Mouse (Mus musculus) lung, adult 18-20 months (tissue): ENCODE measurements at regions not wholly inside any gene's neighbourhood (a gene's known extent, or its start where the extent isn't known, plus 50 kb on each side); places are given as distances from the start of the nearest gene placed in this dataset.

Experiments
- DNase-seq, 2 experiments: peaks; one replicate each; pipeline ENCODE4 v3.0.0; 2022; ENCODE audit warnings: mixed read lengths in 2 of 2

DNA sequence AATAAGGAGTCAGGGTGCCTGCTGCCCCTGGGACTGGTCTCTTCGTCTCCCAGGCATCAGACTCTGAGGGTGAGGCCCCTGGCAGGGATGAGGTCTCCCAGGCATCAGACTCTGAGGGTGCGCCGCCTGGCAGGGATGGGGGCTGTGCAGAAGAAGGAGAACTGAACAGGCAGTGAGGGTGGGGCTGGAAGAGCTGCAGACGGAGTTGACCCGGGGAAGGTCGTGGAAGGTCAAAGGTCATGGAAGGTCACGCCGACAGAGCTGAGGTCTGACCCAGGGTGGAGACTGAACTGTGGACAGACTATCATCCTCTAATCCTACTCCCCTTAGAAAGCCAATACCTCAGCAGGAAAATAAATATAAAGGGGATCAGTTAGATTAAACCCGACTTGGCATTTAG, 50.6 kb upstream of the Grik3 start:
- no peak for DNase-seq

DNA sequence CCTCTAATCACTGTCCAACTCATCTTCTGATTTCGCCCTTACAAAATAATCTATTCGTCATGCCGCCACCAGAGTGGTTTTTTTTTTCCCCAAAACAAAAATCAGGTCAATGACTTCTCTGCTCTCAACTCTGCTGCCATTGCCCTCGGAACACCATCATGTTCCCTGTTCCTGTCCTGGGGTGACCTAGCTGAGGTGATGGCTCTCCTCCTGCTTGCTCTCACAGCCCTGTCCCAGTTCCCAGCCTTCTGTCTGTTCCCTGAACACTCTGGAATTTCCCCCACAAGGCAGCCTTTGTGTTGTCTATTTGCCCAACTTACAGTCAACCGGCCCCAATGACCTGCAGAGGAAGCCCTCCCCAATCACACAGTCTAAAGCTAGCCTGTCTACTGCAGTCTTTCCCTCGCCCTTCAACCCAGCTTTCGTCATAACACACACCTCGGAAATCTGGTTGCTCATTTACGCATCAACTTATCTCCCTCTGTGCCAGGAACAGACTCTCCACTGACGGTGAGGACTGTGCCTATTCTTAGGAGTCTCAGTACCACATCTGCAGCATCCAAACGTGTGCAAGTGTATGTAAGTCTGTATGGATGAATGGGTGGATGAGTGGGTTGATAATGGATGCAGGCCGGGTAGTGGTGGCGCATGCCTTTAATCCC, 53.2 kb upstream of the Grik3 start:
- DNase-seq: no peak

DNA sequence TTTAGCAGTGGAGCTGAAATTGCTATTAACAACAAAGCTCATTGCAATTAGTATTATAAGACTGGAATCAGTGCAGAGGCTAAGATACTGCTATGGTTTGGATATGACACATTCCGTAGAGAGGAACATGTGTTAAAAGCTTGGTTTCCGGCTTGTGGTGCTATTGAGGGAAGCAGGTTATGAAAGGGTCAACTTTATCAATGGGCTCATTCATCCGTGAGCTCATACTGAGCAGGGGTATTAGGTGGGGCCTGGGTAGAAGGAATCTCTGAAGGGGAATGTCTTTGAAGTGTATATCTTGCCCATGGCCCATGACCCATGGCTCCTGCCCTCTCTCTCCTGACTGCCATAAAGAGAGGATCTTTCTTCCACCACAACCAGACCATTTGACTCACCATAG, 57.0 kb upstream of the Grik3 start:
- DNase-seq: no peak

DNA sequence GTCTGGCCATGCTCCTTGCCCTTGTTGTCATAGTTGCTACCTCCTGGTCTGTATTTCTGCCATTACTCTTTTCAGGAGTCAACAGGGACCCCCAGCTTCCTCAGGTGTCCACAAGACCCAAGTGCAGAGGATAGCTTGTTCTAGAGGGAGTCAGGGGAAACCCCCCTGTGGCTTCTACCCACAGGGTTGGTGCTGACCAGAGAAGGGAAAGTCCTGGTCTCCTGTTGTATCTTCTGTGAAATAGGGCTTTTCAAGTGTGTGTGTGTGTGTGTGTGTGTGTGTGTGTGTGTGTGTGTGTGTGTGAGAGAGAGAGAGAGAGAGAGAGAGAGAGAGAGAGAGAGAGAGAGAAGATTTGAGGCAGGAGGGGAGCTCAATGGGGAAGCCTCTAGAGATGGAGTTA, 58.9 kb upstream of the Grik3 start:
- no peak for DNase-seq

DNA sequence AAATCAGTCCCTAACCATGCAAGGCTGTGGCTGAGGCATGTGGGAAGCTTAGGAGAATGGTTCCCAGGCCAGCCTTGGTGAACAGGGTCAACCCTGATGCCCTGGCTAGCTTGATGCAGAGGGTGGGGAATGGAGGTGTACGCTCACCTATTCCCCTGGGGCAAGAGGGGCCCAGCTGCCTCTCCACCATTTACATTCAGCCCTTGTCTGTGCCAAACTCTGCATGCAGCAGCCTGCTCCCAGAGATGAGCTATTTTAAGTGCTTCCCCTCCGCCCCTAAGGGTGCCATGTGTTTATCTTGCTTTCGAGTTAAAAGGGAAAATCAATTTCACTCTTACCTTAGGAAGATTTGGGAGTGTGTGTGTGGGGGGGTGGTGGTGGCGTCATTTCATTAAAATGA, 59.7 kb upstream of the Grik3 start:
- no peak for DNase-seq

DNA sequence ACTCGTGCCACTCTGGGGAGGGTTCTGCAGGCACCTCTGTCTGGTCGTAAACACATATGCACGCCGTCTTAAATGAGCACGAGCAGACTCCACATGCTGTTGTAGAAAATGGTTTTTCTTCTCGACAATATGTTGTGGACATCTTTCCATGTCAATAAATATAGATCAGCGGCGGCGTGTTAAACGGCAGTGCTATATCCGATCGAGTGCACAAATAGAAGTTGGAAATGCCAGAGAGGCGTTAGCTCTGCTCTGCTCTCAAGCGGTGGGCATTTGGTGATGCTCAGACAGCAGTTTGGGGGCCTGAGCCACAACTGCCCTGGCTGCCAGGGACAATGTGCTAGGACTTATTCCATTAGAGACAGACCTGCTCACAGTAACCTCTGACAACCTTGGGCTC, 61.8 kb upstream of the Grik3 start:
- DNase-seq: no peak

DNA sequence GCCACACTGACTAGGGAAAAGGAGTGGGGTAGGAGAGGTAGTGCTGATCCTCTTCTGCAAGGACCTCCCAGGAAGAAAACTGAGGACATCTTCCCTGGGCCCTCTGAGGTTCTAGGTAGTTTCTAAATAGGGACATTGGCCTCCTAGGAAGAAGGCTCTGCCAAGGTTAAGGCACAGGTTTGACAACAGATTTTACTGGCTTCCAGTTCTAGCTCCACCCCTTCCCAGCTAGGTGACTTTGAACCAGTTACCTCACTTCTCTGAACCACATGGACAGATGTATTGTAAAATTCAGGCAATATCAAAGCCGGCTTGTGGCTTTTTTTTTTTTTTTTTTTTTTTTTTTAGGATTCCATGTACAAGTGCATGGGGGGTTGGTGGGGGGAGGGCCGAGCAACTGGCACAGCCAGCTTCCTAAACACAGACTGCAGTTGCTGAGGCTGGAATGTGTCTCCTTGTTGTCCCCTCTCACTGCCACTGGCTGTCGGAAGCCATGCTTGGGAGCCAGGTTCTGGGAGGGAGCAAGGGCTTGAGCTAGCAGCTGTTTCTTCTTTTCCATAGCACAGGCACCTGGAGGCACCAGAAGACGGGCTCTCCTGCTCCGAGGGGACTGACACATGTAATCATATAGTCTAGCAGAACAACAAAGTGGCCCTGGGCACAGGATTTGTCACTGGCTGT, 69.8 kb upstream of the Grik3 start:
- DNase-seq: no peak

DNA sequence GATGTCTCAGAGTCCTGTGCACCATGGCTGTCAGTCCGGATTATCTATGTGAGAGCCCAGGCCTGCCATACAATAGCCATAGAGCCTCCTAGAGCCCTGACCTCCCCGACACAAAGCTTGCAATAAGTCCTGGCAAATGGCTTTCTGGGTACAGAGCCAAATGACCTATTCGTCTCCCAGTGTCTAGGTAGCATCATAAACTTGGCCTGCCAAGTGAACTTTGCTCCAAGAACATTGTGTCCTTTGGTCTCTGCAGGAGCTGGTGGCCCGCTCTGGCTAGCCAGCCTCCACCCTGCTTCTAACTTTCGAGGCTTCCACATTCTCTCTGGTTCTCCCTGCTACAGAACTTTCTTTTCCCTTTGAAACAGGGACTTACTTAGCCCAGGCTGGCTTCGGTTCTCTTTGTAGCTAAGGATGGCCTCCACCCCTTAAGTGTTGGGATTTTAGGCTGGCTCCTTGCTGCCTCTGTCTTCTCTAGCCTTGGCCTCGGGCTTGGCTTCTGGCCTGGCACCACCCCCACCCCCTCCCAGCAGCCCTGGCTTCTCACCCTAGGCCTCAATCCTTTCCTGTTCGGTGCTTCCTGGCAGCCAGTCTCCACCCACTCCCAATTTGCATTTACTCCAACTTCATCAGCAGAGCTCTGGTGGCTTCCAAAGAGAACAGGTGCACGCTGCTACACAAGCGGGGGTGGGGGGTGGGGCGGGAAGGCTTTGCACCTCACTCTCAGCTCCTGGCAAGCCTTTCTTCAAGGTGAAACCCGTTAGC, 70.8 kb upstream of the Grik3 start:
- no peak for DNase-seq

DNA sequence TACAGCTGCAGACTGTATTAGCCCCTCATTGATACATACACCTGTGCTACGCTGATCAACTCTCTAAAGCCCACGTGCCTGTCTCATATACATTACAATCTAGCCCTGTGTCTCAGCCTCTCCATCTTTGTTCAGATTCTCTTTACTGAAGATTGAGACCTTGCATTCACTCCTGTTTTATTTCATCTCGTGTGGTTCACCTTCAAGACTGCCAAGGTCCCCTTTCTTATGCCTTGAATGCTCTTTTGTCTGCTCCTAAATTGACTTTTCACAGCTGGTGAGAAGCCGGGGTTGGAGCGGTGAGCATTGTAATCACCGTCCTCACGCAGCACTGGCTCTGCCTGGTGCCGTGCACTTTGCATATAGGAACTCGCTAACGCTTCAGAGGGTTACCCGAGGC, 75.2 kb upstream of the Grik3 start:
- DNase-seq: no peak

DNA sequence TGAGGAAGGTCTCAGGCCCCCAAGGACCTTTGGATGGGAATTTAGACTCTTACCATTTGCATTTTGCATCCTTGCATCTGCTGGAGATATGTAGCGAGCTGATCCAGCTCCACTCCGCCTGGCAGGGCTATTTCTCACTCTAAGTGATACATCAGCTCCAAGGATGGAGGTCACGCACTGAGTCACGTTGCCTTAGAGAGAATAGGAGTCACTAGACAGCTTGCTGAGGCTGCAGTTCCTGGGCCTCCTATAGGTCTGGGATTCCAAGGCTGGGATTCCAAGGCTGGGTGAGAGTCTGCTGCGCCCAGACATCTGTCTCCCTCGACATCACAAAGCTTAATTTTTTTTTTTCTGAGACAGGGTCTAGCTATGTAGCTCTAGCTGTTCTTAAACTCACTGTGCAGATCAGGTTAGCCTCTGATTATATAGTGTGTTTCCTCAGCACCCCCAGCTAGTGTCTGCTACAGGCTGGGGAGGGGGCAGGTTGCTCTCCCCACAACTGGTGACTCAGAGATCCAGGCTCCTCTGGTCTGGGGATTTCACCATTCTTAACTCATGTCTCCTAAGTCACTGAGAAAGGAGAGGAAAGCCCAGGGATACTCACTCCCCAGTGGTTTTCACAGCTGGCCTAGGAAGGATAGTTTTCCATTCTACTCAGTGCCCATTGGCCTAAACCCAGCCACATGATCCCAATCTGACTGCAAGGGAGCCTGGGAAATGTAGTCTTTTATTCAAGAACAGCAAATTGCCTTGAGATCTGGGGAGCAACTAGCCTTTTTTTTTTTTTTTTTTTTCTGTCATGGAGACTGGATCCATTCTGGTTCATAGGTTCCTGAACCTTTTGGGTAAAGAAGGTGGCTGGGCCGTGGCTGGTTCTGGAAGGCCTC, 76.4 kb upstream of the Grik3 start:
- DNase-seq: no peak

DNA sequence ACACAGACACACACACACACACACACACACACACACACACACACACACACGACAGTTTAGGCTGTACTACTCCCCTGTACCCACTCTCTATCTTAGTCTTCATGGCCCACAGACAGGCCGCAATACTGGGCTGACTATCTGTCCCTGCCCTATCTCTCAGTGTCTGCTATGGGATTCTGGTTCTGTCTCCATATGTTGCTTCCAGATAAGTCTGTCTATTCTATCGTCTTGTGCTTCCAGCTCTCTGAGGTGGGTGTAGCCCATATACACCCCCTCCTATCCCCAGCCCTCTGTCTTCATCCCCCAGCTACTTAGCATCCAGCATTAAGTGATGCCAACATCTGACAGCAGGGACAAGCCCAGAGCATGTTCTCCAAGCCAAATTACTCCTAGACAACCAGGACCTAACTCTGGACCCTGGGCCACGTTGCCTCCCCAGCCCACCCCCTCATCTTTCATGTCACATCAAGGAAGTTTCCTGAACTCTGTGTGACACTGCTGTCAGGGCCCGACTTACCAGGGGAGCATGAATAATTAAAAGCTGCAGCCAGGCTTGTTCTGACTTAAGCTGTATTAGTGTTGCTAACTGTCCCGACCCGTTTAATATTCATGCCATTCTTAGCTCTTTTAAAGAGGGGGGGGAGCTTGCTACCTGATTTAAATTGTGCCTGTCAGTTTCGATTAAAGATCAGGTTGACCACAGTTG, 79.6 kb upstream of the Grik3 start:
- no peak for DNase-seq

DNA sequence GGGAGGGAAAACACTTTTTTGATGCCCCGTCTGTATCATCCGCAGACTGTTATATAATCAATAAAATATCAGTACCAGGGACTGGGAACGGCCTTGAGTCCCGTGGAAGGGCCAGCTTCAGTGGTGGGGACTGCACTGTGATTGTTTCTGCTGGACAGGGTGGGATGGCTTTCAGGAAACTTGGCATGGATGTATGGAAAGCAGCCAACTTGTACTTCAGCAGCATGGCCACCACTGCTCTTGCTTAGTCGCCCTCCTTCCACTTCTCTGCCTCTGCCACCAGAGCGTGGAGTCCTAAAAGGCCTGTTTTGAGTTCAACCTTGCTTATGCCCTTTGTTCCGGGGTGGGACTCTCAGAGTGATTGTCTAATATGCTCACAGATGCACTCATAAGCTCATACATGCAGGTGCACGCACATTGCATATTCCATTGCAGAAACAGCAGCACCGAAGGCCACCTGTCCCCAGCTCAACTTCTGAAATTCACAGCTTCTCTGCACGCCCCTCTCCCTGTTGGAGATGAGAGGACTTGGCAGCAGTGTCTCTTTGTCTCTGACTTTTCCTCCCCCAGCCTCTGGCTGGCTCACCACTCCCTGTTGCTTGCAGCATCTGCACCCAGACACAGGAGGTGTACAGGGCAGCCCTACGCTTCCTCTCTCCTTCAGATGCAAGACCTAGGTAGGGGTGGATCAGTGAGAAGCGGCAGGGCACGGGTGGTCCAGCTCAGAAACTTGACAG, 91.0 kb upstream of the Grik3 start:
- no peak for DNase-seq

DNA sequence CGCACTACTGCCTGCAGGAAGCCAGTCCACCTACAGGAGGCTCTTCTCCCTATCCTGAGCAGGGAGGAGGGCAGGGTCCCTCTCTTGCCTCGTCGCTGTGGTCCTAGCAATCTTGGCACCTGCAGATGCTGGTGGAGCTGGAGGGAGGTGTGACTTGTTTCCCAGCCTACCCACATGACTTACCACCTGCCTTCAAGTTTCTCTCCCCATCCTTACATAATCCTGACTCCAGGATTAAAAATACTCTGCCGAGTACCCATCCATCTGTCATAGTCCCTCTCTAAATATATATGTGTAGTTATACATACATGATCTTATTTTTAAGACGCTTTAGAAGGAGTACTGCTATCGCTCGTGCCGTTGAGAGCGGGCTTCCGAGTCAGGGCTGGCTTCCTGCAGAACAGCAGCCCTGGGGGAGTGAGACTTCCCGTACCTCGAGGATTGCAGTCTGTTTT, 93.5 kb upstream of the Grik3 start:
- DNase-seq: no peak

DNA sequence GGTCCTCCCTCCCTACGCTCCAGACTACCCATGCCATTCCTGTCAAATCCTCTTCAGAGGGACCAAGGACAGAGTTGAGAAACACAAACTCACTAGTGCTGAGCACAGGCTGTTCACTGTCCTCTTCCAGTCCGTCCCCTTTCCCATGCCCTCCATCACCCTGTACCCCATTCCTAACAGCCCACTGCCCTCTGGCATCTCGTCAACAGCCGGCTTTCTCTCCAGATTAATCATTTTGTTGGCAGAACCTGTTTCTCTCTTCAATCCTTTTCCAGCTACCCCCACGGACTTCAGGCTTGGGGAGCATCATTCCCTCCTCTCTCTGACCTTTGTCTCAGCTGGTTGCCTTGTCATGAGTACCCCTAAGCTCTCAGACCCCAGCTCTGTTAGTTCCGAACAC, 99.2 kb upstream of the Grik3 start:
- DNase-seq: no peak

DNA sequence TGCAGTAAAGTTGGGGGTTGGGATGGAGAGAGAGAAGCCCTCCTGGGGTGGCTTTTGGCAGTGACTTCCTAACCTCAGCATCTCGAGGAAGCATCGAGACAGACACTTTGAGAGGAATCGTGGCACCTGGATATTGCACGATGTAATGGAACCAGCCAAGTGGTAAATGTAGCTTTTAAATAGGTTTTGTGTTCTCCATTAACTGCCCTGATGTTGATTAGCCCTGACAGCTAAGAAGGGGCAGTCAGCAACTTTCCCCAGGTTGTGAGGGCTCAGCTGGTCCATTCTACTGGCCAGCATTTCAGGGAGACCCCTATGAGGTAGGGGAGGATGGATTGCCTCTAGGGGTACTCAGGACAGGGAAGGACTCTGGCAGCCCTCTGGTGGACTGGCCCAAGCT, 104.7 kb upstream of the Grik3 start:
- DNase-seq: no peak

DNA sequence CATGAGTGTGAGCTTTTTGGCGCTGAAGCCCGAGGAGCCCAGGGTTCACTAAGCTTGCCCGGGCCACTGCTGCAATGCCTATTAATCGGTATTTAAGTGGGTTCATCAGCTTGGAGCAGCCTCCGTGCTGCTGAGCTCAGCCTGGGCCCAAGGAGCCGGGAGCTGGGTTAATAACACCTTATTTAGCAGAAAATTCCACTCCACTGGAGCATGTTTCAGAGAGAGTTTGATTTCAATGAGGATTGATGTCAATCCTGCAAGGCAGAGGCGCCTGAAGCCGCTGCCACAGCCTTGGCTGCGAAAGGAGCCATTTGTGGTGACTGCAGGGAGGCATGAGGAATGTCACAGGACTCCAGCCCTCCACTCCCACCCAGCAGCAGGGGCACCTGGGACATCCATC, 126.5 kb upstream of the Grik3 start:
- no peak for DNase-seq

DNA sequence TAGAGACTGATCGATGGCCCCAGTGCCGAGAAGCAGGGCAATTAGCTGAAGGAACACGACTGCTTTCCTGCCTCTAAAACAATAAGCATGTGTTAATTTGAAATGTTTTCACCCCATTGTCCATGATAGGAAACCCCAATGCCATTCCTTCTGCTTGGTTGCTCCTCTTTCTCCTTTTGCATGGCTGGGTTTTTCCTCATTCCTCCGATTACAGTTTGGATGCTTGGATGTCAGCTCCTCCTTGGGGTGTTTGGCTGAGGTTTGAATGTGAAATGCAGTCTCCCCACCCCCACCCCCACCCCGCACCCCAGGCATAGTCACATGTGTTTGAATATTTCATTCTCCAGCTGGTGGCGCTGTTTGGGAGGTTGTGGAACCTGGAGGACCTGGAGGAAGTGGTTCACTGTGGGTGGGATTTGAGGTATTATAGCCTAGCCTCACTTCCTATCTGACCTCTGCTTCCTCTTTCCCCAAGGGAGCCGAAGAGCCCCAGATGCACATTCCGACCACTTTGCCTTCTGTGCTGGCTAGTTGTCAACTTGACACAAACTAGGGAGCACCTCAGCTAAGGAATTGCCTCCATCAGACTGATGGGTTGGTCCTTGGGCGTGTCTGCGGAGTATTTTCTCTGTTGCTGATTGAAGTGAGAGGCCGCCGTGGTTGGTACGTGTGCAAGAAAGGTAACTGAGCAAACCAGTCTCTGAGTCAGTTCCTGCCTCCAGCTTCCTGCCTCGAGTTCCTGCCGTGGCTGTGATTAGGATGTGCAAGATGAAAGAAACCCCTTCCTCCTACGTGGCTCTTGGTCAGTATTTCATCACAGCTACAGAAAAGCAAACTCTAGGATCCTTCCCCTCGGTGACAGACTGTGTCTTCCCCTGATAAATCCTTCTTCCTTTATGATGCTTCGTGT, 128.6 kb upstream of the Grik3 start:
- no peak for DNase-seq

DNA sequence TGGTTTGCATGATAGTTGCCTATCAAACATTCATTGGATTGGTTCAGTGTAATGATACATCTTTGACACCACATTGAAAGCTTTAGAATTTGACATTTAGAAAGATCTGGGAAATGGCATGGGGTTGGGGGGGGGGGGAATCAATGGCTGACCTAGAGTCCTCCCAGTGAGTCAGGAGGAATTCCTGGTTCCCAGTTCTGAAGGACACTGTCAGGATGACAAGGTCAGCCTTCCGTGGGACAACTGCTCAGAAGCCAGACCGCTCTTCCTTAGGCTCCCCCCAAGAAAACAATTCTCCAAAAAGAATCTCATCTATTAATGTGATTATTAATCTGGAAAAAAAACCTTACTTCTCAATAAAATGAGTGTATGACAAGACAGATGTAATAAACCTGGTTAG, 132.1 kb upstream of the Grik3 start:
- DNase-seq: no peak

DNA sequence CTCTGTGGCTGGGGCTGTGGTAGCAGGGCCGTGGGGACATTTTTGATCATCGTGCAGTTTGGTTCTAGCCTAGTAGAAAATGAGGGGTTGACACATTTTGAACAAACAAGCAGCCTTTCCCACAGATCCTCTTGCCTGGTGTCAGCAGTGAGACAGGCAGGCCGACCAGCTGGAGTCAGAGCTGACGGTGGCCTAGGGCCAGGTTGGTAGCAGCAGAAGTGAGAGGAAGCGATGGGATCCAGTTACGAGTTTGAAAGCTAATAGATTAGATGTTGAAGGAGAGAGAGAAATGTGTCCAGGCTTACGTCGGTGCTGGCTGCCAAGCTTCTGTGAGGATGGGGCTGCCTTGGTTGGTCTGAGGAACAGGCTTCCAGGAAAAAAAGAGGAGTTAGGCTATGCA, 134.1 kb upstream of the Grik3 start:
- DNase-seq: no peak

DNA sequence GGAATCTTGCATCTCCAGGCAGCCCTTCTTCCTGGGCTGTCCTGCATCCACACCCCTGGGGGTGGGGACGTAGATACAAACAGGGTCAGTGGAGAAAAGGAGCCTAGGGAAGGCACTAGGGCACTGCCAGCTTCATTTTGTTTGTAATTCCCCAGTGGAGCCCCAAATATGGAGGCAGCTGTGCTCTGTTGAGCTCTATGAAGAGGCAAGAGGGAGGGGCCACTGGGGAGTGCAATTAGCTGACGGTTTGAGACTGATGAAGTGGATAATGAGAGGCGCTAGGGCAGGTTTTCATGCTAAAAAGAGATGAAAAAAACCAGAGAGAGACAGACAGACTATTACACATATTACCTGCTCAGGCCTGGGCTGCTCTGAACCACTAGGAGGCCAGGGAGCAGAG, 135.8 kb upstream of the Grik3 start:
- no peak for DNase-seq

DNA sequence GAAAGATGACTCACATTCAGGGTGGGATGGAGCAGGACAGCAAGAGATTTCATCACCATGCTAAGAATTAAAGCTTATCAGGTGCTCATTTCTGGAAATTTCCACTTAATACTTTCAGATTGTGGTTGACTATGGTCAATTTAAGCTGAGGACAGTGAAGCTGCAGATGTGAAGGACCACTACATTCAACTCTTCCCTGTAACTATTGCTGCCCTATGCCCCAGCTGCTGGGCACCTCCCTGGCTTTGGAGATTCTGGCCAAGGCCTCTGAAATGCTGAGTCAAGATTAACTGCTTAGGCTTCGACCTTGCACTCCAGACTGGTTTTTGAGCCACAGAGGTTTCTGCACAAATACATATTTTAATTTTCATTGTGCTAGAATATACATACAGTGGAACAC, 140.4 kb upstream of the Grik3 start:
- no peak for DNase-seq
